Mouse (Mus musculus) cerebellum, adult 2 months (tissue): ENCODE results near the gene Lrba. TPM values are rescaled to one million over a fixed set of nuclear protein-coding genes. Genes with fewer than 3 reads are reported as not detected.

Experiments used
- DNase-seq, 2 experiments: peaks; one replicate each; pipeline ENCODE4 v3.0.0; 2021
- H3K27ac ChIP-seq: fragments of 200-500 bp; 2 replicates; pipeline ENCODE4 v1.5.1; 2012; ENCODE audit warnings: low read length, control low read depth, inconsistent platforms; ENCODE audit not compliant: insufficient read depth
- H3K27me3 ChIP-seq: fragments of 200-500 bp; 2 replicates; pipeline ENCODE4 v1.6.1; 2012; ENCODE audit warnings: inconsistent platforms, mild to moderate bottlenecking, low read length, moderate library complexity; ENCODE audit not compliant: control insufficient read depth, insufficient read depth
- H3K4me1 ChIP-seq: fragments of 200-500 bp; 2 replicates; pipeline ENCODE4 v1.6.1; 2011; ENCODE audit warnings: low read length; ENCODE audit not compliant: control insufficient read depth, insufficient read depth
- H3K4me3 ChIP-seq: fragments of 200-500 bp; replicated peaks from 2 replicates; pipeline ENCODE3; 2011; ENCODE audit warnings: mild to moderate bottlenecking, low read depth, low read length, control low read depth; ENCODE audit not compliant: insufficient read depth
- CTCF ChIP-seq: fragments of 200-500 bp; IDR thresholded peaks from 2 replicates; pipeline ENCODE4 v1.5.1; 2011; ENCODE audit warnings: low read depth, mild to moderate bottlenecking, control low read depth, low read length, moderate library complexity, borderline replicate concordance; ENCODE audit not compliant: insufficient read depth
- POLR2A ChIP-seq: fragments of 200-500 bp; IDR thresholded peaks from 2 replicates; pipeline ENCODE4 v1.6.1; 2011; ENCODE audit warnings: low read length, control low read depth, borderline replicate concordance; ENCODE audit not compliant: insufficient read depth
- WGBS: fragments of 180-500 bp; shearing (Covaris S2); methylation state at CpG from one replicate; pipeline ENCODE4 v1.1.7; 2018; 5-methylcytosine and 5-hydroxymethylcytosine counted together
- polyA plus RNA-seq: library from polyadenylated mRNA; depleted of rRNA; stranded (reverse); fragments of >200 nt; gene quantifications from 2 replicates; pipeline ENCODE4 v1.2.3, GENCODE M21; 2012

Lrba gene
- polyA plus RNA-seq, 1 experiment, result 18.9 TPM

- no peaks in the 10 kb centered on the region for H3K27me3 ChIP-seq
- H3K4me3 ChIP-seq, result no peak overlapping the region
- DNase-seq, result no peak
- no peaks in the 10 kb centered on the region for H3K4me1 ChIP-seq
- TF ChIP-seq CTCF (no peak), POLR2A (no peak)
- 59% methylated on average over 8 of the region's 8 CpGs for WGBS
- no peak overlapping the region for H3K27ac ChIP-seq
These were observed 66.8 kb downstream of the Lrba start for GRCm38 (mm10) chr3:86291326-86291725.

- 99% methylated on average over 1 of the region's 1 CpGs for WGBS
These were observed 70.4 kb downstream of the Lrba start for GRCm38 (mm10) chr3:86294866-86295265.

GRCm38 (mm10) chr3:86296214-86296613 is 71.7 kb downstream of the Lrba start:
- WGBS, result 39% methylated on average over 8 of the region's 8 CpGs
- no peak overlapping the region for H3K4me3 ChIP-seq
- H3K27me3 ChIP-seq, result no peaks in the 10 kb centered on the region
- H3K4me1 ChIP-seq, result no peaks in the 10 kb centered on the region
- H3K27ac ChIP-seq, result no peak overlapping the region
- TF ChIP-seq POLR2A (no peak), CTCF (no peak)
- no peak for DNase-seq

More at GRCm38 (mm10) chr3:86294866-86295265, 70.4 kb downstream of the Lrba start:
- H3K4me1 ChIP-seq, result no peaks in the 10 kb centered on the region
- H3K27ac ChIP-seq, result no peak overlapping the region
- H3K4me3 ChIP-seq, result no peak overlapping the region
- H3K27me3 ChIP-seq, result no peaks in the 10 kb centered on the region
- TF ChIP-seq POLR2A (no peak), CTCF (no peak)
- DNase-seq, result no peak

- no peak overlapping the region for H3K4me3 ChIP-seq
- TF ChIP-seq CTCF, result no peak
- no peak for TF ChIP-seq POLR2A
- WGBS, result 84% methylated on average over 2 of the region's 2 CpGs
- no peak overlapping the region for H3K27ac ChIP-seq
- H3K27me3 ChIP-seq, result no peaks in the 10 kb centered on the region
- H3K4me1 ChIP-seq, result no peaks in the 10 kb centered on the region
- DNase-seq, result no peak
These were observed 84.4 kb downstream of the Lrba start for GRCm38 (mm10) chr3:86308833-86309232.

- Histone ChIP-seq H3K27me3 (no peaks in the 10 kb centered on the region), H3K4me1 (no peaks in the 10 kb centered on the region), H3K27ac (no peak overlapping the region), H3K4me3 (no peak overlapping the region)
- no peak for TF ChIP-seq CTCF
- TF ChIP-seq POLR2A, result no peak
- no peak for DNase-seq
- 83% methylated on average over 5 of the region's 5 CpGs for WGBS
These were observed 85.7 kb downstream of the Lrba start for GRCm38 (mm10) chr3:86310216-86310615.

GRCm38 (mm10) chr3:86311406-86311805 is 86.9 kb downstream of the Lrba start:
- Histone ChIP-seq H3K4me3 (no peak overlapping the region), H3K27ac (no peak overlapping the region), H3K4me1 (no peaks in the 10 kb centered on the region), H3K27me3 (no peaks in the 10 kb centered on the region)
- WGBS, result 41% methylated on average over 1 of the region's 1 CpGs
- TF ChIP-seq POLR2A (no peak), CTCF (no peak)
- DNase-seq, result no peak

GRCm38 (mm10) chr3:86317636-86318035 is 93.2 kb downstream of the Lrba start:
- Histone ChIP-seq H3K4me1 (no peaks in the 10 kb centered on the region), H3K27ac (no peak overlapping the region), H3K4me3 (no peak overlapping the region), H3K27me3 (no peaks in the 10 kb centered on the region)
- TF ChIP-seq POLR2A (no peak), CTCF (no peak)
- DNase-seq, result no peak
- 90% methylated on average over 5 of the region's 5 CpGs for WGBS

GRCm38 (mm10) chr3:86328531-86328930 is 104.1 kb downstream of the Lrba start:
- TF ChIP-seq POLR2A (no peak), CTCF (no peak)
- 34% methylated on average over 1 of the region's 1 CpGs for WGBS
- Histone ChIP-seq H3K27ac (no peak overlapping the region), H3K27me3 (no peaks in the 10 kb centered on the region), H3K4me3 (no peak overlapping the region), H3K4me1 (no peaks in the 10 kb centered on the region)
- DNase-seq, result no peak
